Mouse (Mus musculus): ENCODE data around the gene Irf2bpl. TPM values are rescaled to one million over a fixed set of nuclear protein-coding genes. Genes with fewer than 3 reads are reported as not detected.
A peak's percentile ranks its signal among the peaks of the same experiment; 100 is the strongest.

Gene Irf2bpl
- polyA plus RNA-seq, 1 experiment from 2014 or later, result 18.9 TPM

- no peak for ATAC-seq (replicated peaks; ENCODE audit: insufficient number of reproducible peaks, low FRiP score, low TSS enrichment)
- H3K9ac ChIP-seq (ENCODE audit: low read depth, low read length), result no peak overlapping the region
- no peak overlapping the region for H3K4me2 ChIP-seq
- WGBS (ENCODE audit: insufficient replicate concordance), result 11% methylated on average over 4 of the region's 4 CpGs
- H3K4me3 ChIP-seq (ENCODE audit: low read depth, low read length), result no peak overlapping the region
- no peaks in the 10 kb centered on the region for H3K27me3 ChIP-seq (ENCODE audit: control insufficient read depth, insufficient read depth, low read length)
- no peaks in the 10 kb centered on the region for H3K9me3 ChIP-seq (replicated peaks; ENCODE audit: control insufficient read depth, low read length)
- no peak overlapping the region for H3K27ac ChIP-seq (ENCODE audit: low read depth, low read length)
- peaks cover 17% of the 10 kb centered on the region for H3K4me1 ChIP-seq (ENCODE audit: control insufficient read depth, insufficient read depth, low read length)
- H3K36me3 ChIP-seq (ENCODE audit: control insufficient read depth, insufficient read depth, low read length), result no peaks in the 10 kb centered on the region
Measured at GRCm38 (mm10) chr12:86905203-86905602, 20.6 kb upstream of the Irf2bpl start.

- Histone ChIP-seq H3K9me3 (replicated peaks; ENCODE audit: control insufficient read depth, low read length) (no peaks in the 10 kb centered on the region), H3K36me3 (ENCODE audit: control insufficient read depth, insufficient read depth, low read length) (no peaks in the 10 kb centered on the region), H3K27ac (ENCODE audit: low read depth, low read length) (no peak overlapping the region), H3K27me3 (ENCODE audit: control insufficient read depth, insufficient read depth, low read length) (no peaks in the 10 kb centered on the region), H3K9ac (ENCODE audit: low read depth, low read length) (no peak overlapping the region), H3K4me2 (no peak overlapping the region), H3K4me3 (ENCODE audit: low read depth, low read length) (no peak overlapping the region), H3K4me1 (ENCODE audit: control insufficient read depth, insufficient read depth, low read length) (peaks cover 28% of the 10 kb centered on the region)
- no peak for ATAC-seq (replicated peaks; ENCODE audit: insufficient number of reproducible peaks, low FRiP score, low TSS enrichment)
- WGBS (ENCODE audit: insufficient replicate concordance), result 75% methylated on average over 11 of the region's 11 CpGs
Measured at GRCm38 (mm10) chr12:86903828-86904806, 19.5 kb upstream of the Irf2bpl start.

- ATAC-seq (replicated peaks; ENCODE audit: insufficient number of reproducible peaks, low FRiP score, low TSS enrichment), result no peak
- WGBS (ENCODE audit: insufficient replicate concordance), result 40% methylated on average over 11 of the region's 11 CpGs
- Histone ChIP-seq H3K4me3 (ENCODE audit: low read depth, low read length) (no peak overlapping the region), H3K27me3 (ENCODE audit: control insufficient read depth, insufficient read depth, low read length) (no peaks in the 10 kb centered on the region), H3K36me3 (ENCODE audit: control insufficient read depth, insufficient read depth, low read length) (no peaks in the 10 kb centered on the region), H3K4me2 (peak overlapping the region; percentile 1; the same call in 1 of the 2 replicates), H3K9me3 (replicated peaks; ENCODE audit: control insufficient read depth, low read length) (no peaks in the 10 kb centered on the region), H3K4me1 (ENCODE audit: control insufficient read depth, insufficient read depth, low read length) (peaks cover 60% of the 10 kb centered on the region), H3K9ac (ENCODE audit: low read depth, low read length) (peak overlapping the region; percentile 23; the same call in 1 of the 2 replicates), H3K27ac (ENCODE audit: low read depth, low read length) (peak overlapping the region; percentile 85)
Measured at GRCm38 (mm10) chr12:86899461-86900179, 15.0 kb upstream of the Irf2bpl start.

GRCm38 (mm10) chr12:86898448-86898847 is 13.8 kb upstream of the Irf2bpl start:
- no peak for ATAC-seq (replicated peaks; ENCODE audit: insufficient number of reproducible peaks, low FRiP score, low TSS enrichment)
- 71% methylated on average over 3 of the region's 3 CpGs for WGBS (ENCODE audit: insufficient replicate concordance)
- H3K36me3 ChIP-seq (ENCODE audit: control insufficient read depth, insufficient read depth, low read length), result no peaks in the 10 kb centered on the region
- H3K4me1 ChIP-seq (ENCODE audit: control insufficient read depth, insufficient read depth, low read length), result peaks cover 66% of the 10 kb centered on the region
- H3K9ac ChIP-seq (ENCODE audit: low read depth, low read length), result no peak overlapping the region
- H3K4me3 ChIP-seq (ENCODE audit: low read depth, low read length), result no peak overlapping the region
- peak overlapping the region; percentile 98 for H3K27ac ChIP-seq (ENCODE audit: low read depth, low read length)
- no peaks in the 10 kb centered on the region for H3K27me3 ChIP-seq (ENCODE audit: control insufficient read depth, insufficient read depth, low read length)
- H3K9me3 ChIP-seq (replicated peaks; ENCODE audit: control insufficient read depth, low read length), result no peaks in the 10 kb centered on the region
- no peak overlapping the region for H3K4me2 ChIP-seq

GRCm38 (mm10) chr12:86897769-86898273 is 13.2 kb upstream of the Irf2bpl start:
- Histone ChIP-seq H3K4me2 (no peak overlapping the region; the same call in 1 of the 2 replicates), H3K27ac (ENCODE audit: low read depth, low read length) (peak overlapping the region; percentile 98), H3K9me3 (replicated peaks; ENCODE audit: control insufficient read depth, low read length) (no peaks in the 10 kb centered on the region), H3K4me1 (ENCODE audit: control insufficient read depth, insufficient read depth, low read length) (peaks cover 72% of the 10 kb centered on the region), H3K4me3 (ENCODE audit: low read depth, low read length) (no peak overlapping the region), H3K27me3 (ENCODE audit: control insufficient read depth, insufficient read depth, low read length) (no peaks in the 10 kb centered on the region), H3K9ac (ENCODE audit: low read depth, low read length) (no peak overlapping the region), H3K36me3 (ENCODE audit: control insufficient read depth, insufficient read depth, low read length) (no peaks in the 10 kb centered on the region)
- ATAC-seq (replicated peaks; ENCODE audit: insufficient number of reproducible peaks, low FRiP score, low TSS enrichment), result no peak
- 47% methylated on average over 7 of the region's 7 CpGs for WGBS (ENCODE audit: insufficient replicate concordance)

- peaks cover 80% of the 10 kb centered on the region for H3K4me1 ChIP-seq (ENCODE audit: control insufficient read depth, insufficient read depth, low read length)
- H3K36me3 ChIP-seq (ENCODE audit: control insufficient read depth, insufficient read depth, low read length), result no peaks in the 10 kb centered on the region
- H3K4me3 ChIP-seq (ENCODE audit: low read depth, low read length), result no peak overlapping the region
- ATAC-seq (replicated peaks; ENCODE audit: insufficient number of reproducible peaks, low FRiP score, low TSS enrichment), result no peak
- peak overlapping the region; percentile 98 for H3K27ac ChIP-seq (ENCODE audit: low read depth, low read length)
- H3K27me3 ChIP-seq (ENCODE audit: control insufficient read depth, insufficient read depth, low read length), result no peaks in the 10 kb centered on the region
- H3K9me3 ChIP-seq (replicated peaks; ENCODE audit: control insufficient read depth, low read length), result no peaks in the 10 kb centered on the region
- WGBS (ENCODE audit: insufficient replicate concordance), result 32% methylated on average over 7 of the region's 7 CpGs
- H3K4me2 ChIP-seq, result peak overlapping the region; percentile 24; the same call in 1 of the 2 replicates
- H3K9ac ChIP-seq (ENCODE audit: low read depth, low read length), result peak overlapping the region; percentile 47; the same call in 1 of the 2 replicates
Measured at GRCm38 (mm10) chr12:86896921-86897512, 12.4 kb upstream of the Irf2bpl start.

- Histone ChIP-seq H3K27me3 (ENCODE audit: control insufficient read depth, insufficient read depth, low read length) (no peaks in the 10 kb centered on the region), H3K4me3 (ENCODE audit: low read depth, low read length) (no peak overlapping the region), H3K27ac (ENCODE audit: low read depth, low read length) (peak overlapping the region; percentile 98), H3K9ac (ENCODE audit: low read depth, low read length) (peak overlapping the region; percentile 47; the same call in 1 of the 2 replicates), H3K4me1 (ENCODE audit: control insufficient read depth, insufficient read depth, low read length) (peaks cover 85% of the 10 kb centered on the region), H3K4me2 (peak overlapping the region; percentile 24), H3K9me3 (replicated peaks; ENCODE audit: control insufficient read depth, low read length) (no peaks in the 10 kb centered on the region), H3K36me3 (ENCODE audit: control insufficient read depth, insufficient read depth, low read length) (no peaks in the 10 kb centered on the region)
- no peak for ATAC-seq (replicated peaks; ENCODE audit: insufficient number of reproducible peaks, low FRiP score, low TSS enrichment)
- 9% methylated on average over 7 of the region's 7 CpGs for WGBS (ENCODE audit: insufficient replicate concordance)
Measured at GRCm38 (mm10) chr12:86896441-86896890, 11.9 kb upstream of the Irf2bpl start.

Measured in heart, embryonic 11.5 days (tissue).